Mouse (Mus musculus): ENCODE measurements around the gene Glb1l3.

DNA sequence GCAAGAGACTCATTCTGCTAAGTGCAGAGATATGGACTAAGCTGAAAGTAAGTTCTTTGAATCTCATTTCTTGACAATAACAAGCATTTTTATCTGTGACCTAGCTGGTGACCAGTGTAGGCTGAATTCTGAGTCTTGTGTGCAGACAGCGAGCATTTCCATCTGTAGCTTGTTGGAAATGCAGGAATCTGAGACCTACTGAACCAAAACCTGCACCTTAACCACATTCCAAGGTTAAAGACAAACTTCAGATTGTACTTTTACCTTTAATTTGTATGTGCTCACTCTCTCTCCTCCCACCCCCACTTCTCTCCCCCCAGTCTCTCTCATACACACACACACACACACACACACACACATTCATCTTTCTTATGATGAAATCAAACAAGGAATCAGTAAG lies 62.0 kb downstream of the Glb1l3 start:
- no peak for TF ChIP-seq CTCF (IDR thresholded peaks at IDR 0.05; ENCODE audit: control insufficient read depth, insufficient read depth, insufficient replicate concordance, low read depth, low read length)
- no peak for TF ChIP-seq POLR2A (IDR thresholded peaks at IDR 0.05; ENCODE audit: control insufficient read depth, low read depth, low read length)

All from testis, adult 2 months (tissue).